Mouse (Mus musculus): Measurements from ENCODE around the gene 2300003K06Rik.
"Not testable (repeated sequence)": the region's sequence is repeated elsewhere in the genome, so short reads cannot be mapped to it uniquely, and the experiment has no call there.

GRCm38 (mm10) chr11:99864176-99864575, 26.3 kb upstream of the 2300003K06Rik start, which contains the start of gene Gm11559:
- not testable (repeated sequence) for TF ChIP-seq CTCF (conservative IDR thresholded peaks at IDR 0.05; ENCODE audit: insufficient read depth, insufficient read length, low read depth, low read length); POLR2A (IDR thresholded peaks at IDR 0.05; ENCODE audit: low read depth, low read length)
